Mouse (Mus musculus) left cerebral cortex, postnatal 14 days (tissue): ENCODE measurements around the gene Igbp1. TPM values are rescaled to one million over a fixed set of nuclear protein-coding genes. Genes with fewer than 3 reads are reported as not detected.

Experiments used
- DNase-seq, 2 experiments: peaks; one replicate each; pipeline ENCODE4 v3.0.0; 2021 to 2022; ENCODE audit warnings: low spot score in 2 of 2, mixed read lengths in 1 of 2
- intact Hi-C: fragments of 180-260 bp; cut with DNase I; formaldehyde crosslinking; loops from one replicate; pipeline ENCODE4 v1.15.1; 2025
- long read RNA-seq, 2 experiments: library from polyadenylated mRNA; stranded (forward); transcript quantifications; one replicate each; pipeline ENCODE4 v2.0.0; 2021
- total RNA-seq, 2 experiments: library from RNA; stranded (reverse); gene quantifications; 2 replicates each; pipeline ENCODE4 v1.2.3; 2021

Igbp1 gene
- total RNA-seq, result 10 to 100 TPM; 32.6 to 35.0 TPM
- long read RNA-seq, experiment 1, transcript Igbp1-201 (6 exons, 1,518 nt), result major isoform, 15 of 19 reads
- long read RNA-seq, experiment 1, partial matches to known transcripts, result 4 of 19 reads
- long read RNA-seq, experiment 1, other reads (novel, unspliced or antisense), result 0 of 19 reads
- long read RNA-seq, experiment 2, transcript Igbp1-201 (6 exons, 1,518 nt), result major isoform, 15 of 21 reads
- long read RNA-seq, experiment 2, partial matches to known transcripts, result 5 of 21 reads
- long read RNA-seq, experiment 2, other reads (novel, unspliced or antisense), result 1 of 21 reads

DNA sequence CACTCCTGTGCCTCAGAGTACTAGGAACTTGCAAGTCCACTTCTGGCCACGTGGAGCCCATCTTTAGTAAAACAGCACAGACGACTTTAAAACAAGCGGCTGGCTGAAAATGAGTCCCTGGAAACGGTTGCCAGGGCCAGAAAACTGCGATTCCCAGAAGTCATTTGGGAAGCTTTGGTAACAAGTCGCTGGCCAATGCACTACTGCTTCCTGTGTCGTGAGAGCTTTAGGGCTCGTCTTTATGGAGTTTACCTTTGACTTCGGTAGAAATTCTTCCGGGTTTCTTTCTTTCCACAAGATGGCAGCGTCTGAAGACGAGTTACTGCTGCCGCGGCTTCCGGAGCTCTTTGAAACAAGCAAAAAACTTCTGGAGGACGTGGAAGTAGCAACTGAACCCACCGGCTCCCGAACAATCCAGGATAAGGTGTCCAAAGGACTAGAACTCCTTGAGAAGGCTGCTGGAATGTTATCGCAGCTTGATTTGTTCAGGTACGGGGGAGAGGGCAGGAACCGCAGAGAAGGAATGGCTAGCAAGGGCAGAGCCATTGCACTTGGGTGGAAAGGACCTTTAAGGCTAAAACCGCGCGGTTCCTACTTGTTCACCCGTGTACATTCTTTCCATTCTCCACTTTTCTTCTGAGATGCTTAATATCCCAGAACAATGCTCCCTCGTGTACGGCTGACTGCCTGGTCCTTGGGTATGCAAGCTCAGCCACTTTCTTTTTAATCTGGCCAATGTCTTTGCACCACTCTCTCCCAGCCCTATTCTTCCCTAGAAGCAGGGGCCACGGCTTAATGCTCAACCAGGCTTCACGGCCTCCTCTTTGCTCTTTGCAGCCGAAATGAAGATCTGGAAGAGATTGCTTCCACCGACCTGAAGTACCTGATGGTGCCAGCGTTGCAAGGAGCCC lies at the start of gene Igbp1:
TSS of gene Igbp1 (plus strand) at position 224 of the 911 bp plus-strand sequence.
- intact Hi-C loops, result no loop called here
- peak; percentile 81 to 90 for DNase-seq

DNA sequence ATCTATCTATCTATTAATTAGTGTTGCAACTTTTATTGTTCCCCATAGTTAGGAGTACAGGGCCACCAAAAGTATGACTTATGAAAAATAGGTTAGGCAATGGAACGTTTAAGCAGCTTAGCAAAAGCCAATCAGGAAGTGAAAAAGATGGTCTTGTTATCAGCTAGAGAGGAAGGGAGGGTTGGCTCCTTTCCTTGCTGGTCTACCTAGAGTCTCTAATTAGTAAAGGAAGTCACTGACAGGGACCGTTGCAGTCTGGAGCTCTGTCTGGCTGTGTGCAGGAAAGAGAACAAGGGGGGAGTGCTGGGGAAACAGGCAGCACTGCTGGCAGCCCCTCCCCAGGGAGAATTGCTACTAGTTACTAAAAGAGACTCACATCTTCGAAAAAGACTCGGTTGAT lies 26.0 kb upstream of the Igbp1 start:
- peak in 1 of 2 experiments; percentile 21 for DNase-seq
- intact Hi-C loops, result no loop called here

DNA sequence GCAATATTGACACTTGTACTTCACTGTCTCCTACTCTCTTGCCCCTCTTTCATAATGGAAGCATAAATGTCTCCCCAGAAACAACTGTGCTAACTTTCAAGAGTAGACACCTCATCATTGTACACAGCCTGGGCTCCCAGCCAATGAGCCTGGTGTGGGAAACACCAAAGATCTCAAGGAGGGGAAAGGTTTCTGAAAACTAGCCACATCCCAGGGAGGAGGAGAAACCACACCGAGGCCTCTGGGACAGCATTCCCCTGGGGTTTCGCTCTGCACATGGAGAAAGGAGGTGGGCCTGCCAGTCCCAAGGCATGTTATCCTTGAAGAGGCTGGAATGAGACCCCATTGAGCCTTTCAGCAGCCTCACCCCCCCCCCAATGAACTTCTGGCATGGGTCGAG lies 24.0 kb upstream of the Igbp1 start:
- intact Hi-C loops, result no loop called here
- no peak for DNase-seq

DNA sequence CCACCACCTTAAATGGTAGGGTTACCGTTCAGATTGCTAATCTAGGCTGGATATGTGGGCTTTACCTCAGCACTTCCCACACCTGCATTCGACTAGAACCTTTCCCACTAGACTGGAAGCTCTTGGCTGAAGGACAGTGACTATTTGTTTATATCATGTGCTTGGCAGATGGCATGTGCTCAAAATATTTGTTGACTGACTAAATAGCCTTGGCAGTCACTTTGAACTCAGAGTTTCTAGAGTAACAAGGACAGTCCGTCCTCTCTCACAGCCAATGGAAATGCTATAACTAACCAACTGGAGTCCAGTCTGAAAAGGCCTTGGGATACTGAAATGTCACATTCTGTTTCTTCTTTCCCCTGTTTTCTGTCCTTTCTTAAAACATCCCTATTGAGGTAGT lies 22.6 kb upstream of the Igbp1 start:
- DNase-seq, result no peak
- intact Hi-C loops, result no loop called here

DNA sequence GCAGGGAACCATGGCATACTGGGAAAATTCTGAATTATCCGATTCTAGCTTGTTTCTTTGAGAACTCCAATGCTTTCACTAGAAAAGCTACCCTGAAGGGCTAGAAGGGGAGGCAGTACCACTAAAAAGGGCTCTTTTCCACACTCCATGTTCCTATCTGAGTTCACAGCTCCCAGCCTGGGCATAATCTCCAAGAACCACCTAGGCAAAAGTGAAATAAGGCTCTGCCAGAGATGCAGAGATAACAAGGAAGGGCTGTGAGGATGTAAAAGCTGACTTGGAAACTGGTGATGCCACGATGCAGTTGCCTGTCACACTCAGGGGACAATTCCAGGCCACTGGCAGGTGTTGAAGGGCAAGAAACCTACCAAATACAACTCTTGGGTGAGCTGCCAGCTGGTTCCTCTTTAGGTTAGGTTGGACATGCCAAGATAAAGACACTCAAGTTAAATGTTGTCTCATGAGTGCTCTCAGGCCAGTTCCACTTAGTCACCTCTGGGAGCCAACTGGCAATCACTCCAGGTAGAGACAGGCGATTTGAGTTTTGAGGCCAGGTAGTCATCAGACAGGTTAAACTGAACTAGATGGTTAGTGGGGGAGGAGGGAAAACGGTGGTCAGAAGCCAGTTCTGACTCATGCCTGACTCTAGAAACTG lies 18.4 kb upstream of the Igbp1 start:
- DNase-seq, result no peak
- intact Hi-C loops, result loop anchor here (5.0 kb wide), 1 partner anchor 78 kb away; no protein-coding TSS in a partner anchor

DNA sequence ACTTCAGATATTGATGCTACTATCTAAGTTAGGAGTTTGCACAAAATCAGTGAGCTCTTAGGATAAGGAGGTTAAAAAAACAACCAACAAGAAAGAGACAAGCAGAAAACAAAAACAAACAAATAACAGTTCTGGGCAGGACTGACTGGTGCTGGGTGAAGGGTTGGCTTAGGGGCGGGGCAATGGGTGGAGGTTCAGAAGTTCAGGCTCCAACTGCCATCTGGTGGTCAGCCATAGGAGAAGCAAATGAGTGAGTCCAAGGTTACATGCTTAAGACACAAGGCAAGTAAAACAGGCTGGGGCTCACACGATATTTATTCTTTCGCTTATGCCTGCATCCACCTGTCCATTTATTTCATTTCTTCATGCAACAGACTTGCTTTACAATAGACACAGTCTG lies 13.8 kb upstream of the Igbp1 start:
- intact Hi-C loops, result loop anchor here (5.0 kb wide), 2 partner anchors 673 to 1353 kb away; no protein-coding TSS in a partner anchor
- DNase-seq, result peak; percentile 30 to 50

DNA sequence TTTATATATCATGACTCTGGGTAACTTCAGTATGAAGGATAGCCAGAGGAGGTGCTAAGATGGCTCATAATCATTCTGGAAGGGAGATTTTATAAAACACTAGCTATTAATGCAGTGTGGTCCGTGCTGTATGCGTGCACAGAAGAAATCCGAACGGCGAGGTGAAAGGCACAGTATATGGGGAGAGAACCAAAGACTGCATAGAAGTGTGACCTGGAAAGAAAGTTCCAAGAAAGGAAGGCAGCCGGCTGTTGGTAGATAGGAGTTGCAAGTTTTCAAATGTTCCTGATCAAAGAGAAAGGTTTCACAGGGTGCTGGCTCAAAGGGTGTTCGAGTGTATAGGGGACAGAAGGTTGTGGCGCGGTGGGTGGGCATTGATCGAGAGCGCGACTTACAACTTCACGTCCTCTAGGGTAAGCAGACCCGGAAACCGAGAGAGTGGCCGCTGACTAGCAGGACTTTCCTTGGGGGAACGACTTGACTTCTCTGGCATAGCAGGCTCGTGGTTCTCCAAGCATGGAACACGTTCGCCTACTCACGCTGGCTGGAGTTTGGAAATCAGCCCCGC lies 507 bp upstream of the Igbp1 start:
- intact Hi-C loops, result no loop called here
- no peak for DNase-seq

DNA sequence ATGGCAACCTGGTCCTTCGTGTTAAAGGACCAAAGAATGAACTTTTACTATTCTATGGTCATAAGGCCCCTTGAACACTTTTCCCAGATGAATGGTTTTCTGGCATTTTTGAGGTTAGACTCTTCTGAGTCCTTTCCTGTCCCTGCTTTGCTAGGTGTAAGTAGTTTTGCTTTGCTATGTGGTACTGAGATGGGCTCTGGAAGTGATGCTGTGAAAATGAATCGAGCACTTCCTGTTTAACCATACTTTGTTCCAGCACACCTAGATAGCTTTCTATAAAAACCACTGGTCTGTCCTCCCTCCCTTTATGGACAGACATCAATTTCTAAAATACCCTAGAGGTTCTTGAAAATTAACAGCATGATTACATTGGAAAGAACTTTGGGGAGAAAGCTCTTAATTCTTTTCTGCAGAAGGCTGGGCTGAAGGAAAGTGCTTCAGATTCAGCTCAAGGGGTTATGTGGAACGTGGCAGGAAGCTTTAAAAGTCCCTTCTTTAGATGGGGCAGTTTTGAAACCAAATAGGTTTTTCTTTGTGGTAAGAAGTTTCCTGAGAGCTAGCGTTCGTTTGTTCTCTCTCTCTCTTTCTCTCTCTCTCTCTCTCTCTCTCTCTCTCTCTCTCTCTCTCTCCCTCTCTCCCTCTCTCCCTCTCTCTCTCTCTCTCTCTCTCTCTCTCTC lies 10.2 kb downstream of the Igbp1 start:
- intact Hi-C loops, result no loop called here
- DNase-seq, result no peak

DNA sequence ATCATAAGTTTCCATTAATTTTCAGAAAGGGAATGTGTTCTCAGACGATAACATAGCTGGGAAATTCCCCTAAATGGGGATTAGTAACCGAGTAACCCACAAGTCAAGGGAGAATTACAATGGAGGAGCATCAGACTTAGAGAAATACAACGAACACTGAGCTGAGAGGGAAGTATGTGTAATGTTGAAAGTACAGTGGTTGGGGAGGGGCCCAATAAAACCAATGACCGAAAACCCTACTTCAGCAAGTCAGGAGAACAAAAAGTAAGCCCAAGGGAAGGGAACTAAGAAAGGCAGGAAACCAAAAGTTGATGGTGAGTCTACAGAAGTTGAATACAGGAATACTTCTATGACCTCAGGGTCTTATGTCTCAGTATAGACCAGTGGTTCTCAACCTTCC lies 14.1 kb downstream of the Igbp1 start:
- DNase-seq, result no peak
- intact Hi-C loops, result no loop called here

DNA sequence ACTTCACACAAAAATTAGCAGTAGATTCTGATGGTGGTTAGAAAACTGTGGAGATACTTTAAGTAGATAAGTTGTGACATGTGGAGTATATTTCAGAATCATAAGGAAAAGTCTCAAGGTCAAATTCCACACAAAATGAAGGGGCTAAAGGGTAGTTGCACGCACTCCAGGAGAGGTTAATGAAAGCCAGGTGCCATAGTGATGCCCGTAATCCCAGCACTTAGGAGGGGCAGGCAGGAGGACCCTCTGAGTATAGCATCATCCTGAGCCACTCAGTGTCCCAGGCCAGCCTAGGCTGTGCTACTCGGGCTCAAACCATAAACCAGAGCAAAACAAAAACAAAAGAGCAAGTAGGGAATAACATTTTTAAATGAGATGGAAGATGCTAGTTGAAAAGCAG lies 15.8 kb downstream of the Igbp1 start:
- no peak for DNase-seq
- intact Hi-C loops, result no loop called here

DNA sequence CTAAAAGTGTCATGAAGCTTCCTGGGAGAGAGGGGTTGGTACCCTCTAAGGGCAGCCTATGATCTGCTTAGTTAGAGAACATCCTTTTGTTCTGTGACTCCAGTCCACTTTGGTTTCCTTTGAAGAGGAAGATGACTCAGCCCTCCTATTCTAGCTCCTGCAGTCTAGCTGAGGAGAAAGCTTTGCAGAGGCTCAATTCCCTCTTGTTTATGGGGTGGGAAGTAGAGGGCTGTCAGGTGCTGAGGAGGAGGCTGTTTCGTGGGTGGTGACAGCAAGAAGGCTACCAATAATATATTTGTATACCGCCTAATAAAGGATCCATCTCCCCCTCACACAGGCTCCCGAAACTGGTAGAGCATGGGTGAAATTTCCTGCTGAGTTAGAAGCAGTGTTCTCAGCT lies 22.6 kb downstream of the Igbp1 start:
- intact Hi-C loops, result no loop called here
- peak in 1 of 2 experiments; percentile 6 for DNase-seq

DNA sequence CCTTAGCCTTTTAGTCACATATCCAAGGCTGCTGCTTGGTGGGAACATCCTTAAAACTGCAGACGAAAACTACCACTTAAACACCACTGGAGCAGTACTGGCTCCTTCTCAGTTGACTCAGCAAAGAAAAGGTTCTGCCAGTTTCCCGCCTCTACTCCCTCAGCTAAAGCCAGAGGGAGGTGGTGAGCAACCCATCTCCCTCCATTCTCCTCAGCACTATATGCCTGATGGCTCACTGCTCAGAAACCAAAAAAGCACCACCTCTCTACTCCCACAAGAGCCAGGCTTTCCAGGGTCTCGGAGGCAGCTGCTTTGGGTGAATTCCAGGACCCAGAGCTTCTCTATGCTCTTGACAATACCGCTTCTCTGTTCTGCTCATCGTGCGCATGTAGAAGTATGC lies 23.5 kb downstream of the Igbp1 start:
- DNase-seq, result peak; percentile 9 to 12
- intact Hi-C loops, result no loop called here

DNA sequence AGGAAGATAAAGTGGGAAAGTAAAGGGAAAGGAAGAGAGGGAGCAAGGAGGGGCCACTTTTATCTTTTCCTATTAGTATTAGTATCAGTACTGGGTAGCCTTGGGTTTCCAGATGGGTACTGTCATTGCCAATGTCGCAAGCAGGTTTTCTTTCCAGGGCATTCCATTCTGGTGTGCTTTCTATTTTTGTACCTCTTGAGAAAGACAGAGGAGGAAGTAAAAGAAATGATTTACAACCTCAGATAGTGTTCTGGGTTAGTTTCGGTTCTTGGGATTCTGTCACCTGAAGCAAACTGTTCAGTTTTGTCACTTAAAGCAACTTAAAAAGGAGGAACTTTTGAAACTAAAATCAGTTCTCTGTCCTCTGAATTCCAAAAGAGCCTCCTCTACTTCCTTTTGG lies 24.4 kb downstream of the Igbp1 start:
- intact Hi-C loops, result no loop called here

DNA sequence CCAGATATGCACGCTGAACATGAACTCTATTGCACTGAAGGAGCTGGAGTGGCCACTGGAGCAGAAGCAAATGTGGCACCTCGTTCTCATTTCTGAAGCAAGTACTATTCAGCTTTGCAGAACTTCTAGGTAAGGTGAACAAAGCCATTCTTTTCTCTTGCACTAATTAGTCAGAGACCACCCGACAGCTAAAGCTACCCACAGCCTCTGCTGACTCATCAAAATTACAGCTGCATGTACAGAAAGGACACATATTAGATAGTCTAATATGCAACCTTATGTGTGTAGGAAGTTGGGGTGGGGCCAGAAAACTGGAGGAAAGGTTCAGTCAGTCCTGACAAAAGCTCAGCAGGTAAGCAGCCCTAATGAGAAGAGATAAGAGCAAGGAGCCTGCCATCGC lies 30.4 kb downstream of the Igbp1 start, which contains the start of gene Dgat2l6:
TSS of gene Dgat2l6 (plus strand) at position 368 of the 400 bp plus-strand sequence.
- no peak for DNase-seq
- intact Hi-C loops, result no loop called here

More for the DNA sequence above, 24.4 kb downstream of the Igbp1 start:
- no peak for DNase-seq

DNA sequence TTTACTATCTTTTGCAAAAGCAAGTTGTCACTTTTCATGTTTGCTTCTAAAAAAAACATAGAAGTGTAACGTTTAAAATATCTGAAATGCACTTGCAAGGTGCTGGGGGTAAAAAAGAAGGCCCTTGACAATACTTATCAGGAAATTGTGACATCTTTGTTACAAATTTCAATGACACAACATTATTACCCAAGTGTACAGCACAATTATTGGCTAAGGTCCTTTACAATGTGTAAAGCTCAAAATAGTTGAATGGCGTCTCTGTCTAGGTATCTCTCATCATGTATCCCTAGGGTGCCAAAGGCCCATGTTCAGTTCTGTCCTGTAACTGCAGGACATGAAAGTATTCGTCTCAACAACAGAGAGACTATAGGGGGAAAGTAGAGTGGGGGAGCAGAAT lies 61.9 kb downstream of the Igbp1 start:
- DNase-seq, result no peak
- intact Hi-C loops, result no loop called here

DNA sequence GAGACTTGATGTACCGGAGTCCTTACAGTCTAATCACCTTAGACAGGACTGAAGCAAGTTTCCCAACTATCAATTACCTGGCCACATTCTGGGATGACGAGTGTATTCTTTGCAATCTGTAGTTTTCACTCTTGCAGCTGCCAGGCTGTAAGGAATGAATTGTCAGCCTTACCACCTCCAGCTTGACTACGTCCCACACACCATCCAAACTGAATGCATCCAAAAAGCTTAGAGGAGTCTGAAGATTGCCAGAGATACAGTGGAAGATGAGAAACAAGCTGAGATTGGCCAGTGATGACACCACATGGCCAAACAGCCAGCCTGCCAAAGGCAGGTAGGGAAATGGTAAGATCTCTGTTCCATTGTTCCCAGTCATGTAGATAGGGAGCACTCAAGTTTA lies 71.6 kb downstream of the Igbp1 start:
- DNase-seq, result peak; percentile 2 to 8
- intact Hi-C loops, result no loop called here
